Mouse (Mus musculus) monocyte, adult 2 months (primary cell): Measurements from ENCODE around the gene Polm.

ENCODE experiments used
- DNase-seq, 2 experiments: peaks; one replicate each; pipeline ENCODE4 v3.0.0; 2022; ENCODE audit warnings: low spot score in 2 of 2, low read depth in 1 of 2

Gene Polm

DNA sequence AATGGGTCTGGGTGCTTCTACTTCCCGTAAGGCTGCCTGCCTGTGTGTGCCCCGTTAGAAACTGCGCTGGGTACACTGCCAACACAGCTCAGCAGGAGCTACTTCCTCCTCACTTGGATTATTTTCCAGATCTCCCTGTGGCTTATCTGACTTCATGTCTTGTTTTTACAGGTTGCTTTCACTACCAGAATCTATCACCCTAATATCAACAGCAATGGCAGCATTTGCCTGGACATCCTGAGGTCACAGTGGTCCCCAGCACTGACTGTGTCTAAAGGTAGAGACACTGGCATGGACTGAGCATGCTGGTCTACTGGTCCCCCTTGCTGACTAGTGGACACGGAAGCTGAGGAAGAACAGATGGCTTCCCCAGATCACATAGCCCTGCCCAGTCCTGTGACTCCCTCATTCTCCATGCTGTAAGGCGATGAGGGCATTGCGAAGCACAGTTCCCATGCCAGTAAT, 57.7 kb downstream of the Polm start:
- no peak for DNase-seq

GRCm38 (mm10) chr11:5778481-5778880, 59.3 kb downstream of the Polm start:
- DNase-seq: no peak
